Mouse (Mus musculus): ENCODE measurements around the gene Hpse. TPM values are rescaled to one million over a fixed set of nuclear protein-coding genes. Genes with fewer than 3 reads are reported as not detected.

The Hpse gene
- polyA plus RNA-seq, 1 experiment from 2014 or later, result 0.74 TPM

DNA sequence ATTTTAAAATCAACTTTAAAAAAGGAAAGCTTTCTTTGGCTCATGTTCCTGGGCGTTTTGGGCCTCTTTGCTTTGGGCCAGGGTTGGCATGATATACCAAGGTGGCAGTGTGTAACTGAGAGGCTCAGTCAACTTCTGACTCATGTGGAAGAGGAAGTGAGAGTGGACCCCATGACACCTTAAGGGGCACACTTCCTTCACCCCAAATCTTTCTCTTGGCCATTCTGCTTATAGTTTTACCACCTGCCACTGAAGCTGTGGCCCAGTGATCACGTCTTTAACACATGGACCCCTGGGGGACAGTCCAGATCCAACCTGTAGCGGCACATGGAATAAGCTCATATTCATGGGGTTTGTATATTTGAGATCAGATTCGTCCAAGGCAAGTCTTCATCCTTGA is 6.5 kb upstream of the Hpse start:
- H3K27ac ChIP-seq, result no peak overlapping the region
- no peak overlapping the region for H3K4me2 ChIP-seq
- H3K4me3 ChIP-seq, result no peak overlapping the region
- WGBS, result 80% methylated on average over 4 of the region's 4 CpGs
- no peak for ATAC-seq (ENCODE audit: low FRiP score)
- H3K9me3 ChIP-seq, result no peaks in the 10 kb centered on the region
- peaks cover 11% of the 10 kb centered on the region; the same call in 1 of the 2 replicates for H3K27me3 ChIP-seq
- H3K4me1 ChIP-seq (replicated peaks), result no peaks in the 10 kb centered on the region
- H3K9ac ChIP-seq, result no peak overlapping the region
- H3K36me3 ChIP-seq, result no peaks in the 10 kb centered on the region

DNA sequence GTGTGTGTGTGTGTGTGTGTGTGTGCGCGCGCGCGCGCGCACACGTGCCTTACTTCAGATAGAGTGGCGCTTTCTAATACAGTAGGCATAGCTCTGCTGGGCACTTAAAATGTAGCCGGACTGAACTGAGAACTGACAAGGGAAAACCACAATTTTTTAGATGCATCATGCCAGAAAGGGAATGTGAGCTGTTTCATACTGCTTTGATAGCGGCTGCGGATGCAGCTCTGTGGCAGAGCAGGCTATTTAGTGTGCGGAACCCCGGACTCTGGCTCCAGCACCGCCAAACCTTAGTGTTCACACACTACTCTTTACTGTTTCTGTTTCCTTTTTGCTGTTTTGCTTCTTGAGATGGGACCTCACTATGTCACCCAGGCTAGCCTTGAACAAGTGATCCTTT is 2.8 kb downstream of the Hpse start:
- Histone ChIP-seq H3K4me3 (no peak overlapping the region), H3K4me1 (replicated peaks) (peaks cover 17% of the 10 kb centered on the region), H3K36me3 (no peaks in the 10 kb centered on the region), H3K4me2 (no peak overlapping the region), H3K27ac (no peak overlapping the region), H3K27me3 (peaks cover 31% of the 10 kb centered on the region), H3K9me3 (no peaks in the 10 kb centered on the region), H3K9ac (no peak overlapping the region)
- no peak for ATAC-seq (ENCODE audit: low FRiP score)
- 94% methylated on average over 15 of the region's 15 CpGs for WGBS

- H3K9ac ChIP-seq, result no peak overlapping the region
- no peak overlapping the region for H3K4me2 ChIP-seq
- H3K9me3 ChIP-seq, result no peaks in the 10 kb centered on the region
- H3K4me3 ChIP-seq, result no peak overlapping the region
- H3K27ac ChIP-seq, result no peak overlapping the region
- no peaks in the 10 kb centered on the region for H3K27me3 ChIP-seq
- peaks cover 6% of the 10 kb centered on the region; the same call in 1 of the 2 replicates for H3K4me1 ChIP-seq (replicated peaks)
- H3K36me3 ChIP-seq, result no peaks in the 10 kb centered on the region
- WGBS, result 94% methylated on average over 6 of the region's 6 CpGs
- ATAC-seq (ENCODE audit: low FRiP score), result no peak
Observed at GRCm38 (mm10) chr5:100711219-100711618, 8.3 kb downstream of the Hpse start.

- no peak overlapping the region for H3K9ac ChIP-seq
- no peak overlapping the region for H3K4me3 ChIP-seq
- ATAC-seq (ENCODE audit: low FRiP score), result no peak
- WGBS, result 67% methylated on average over 2 of the region's 2 CpGs
- no peak overlapping the region for H3K4me2 ChIP-seq
- no peak overlapping the region for H3K27ac ChIP-seq
- H3K36me3 ChIP-seq, result no peaks in the 10 kb centered on the region
- H3K27me3 ChIP-seq, result no peaks in the 10 kb centered on the region
- H3K4me1 ChIP-seq (replicated peaks), result peaks cover 6% of the 10 kb centered on the region; the same call in 1 of the 2 replicates
- no peaks in the 10 kb centered on the region for H3K9me3 ChIP-seq
Observed at GRCm38 (mm10) chr5:100710012-100710411, 9.5 kb downstream of the Hpse start.

DNA sequence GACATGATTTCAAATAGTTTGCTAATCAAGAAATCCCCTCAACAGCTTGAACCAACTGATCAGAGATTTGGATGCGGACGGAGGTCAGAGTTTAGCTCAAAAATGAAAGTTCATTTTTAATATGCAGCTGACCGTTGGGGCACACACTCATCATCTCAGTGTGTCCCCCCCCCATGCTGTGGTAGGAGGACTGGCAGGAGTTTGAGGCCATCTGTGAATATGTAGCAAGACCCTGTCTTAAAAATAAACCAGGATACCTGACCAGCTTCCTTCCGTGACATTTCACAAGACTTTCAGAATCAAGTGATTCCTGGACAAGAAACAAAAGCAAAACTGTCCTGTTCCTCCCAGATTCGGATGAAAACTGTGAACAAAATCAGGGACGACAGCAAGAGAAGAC is 10.5 kb downstream of the Hpse start:
- ATAC-seq (ENCODE audit: low FRiP score), result no peak
- H3K4me2 ChIP-seq, result no peak overlapping the region
- H3K4me3 ChIP-seq, result no peak overlapping the region
- no peak overlapping the region for H3K9ac ChIP-seq
- H3K9me3 ChIP-seq, result no peaks in the 10 kb centered on the region
- H3K36me3 ChIP-seq, result no peaks in the 10 kb centered on the region
- no peaks in the 10 kb centered on the region for H3K27me3 ChIP-seq
- peaks cover 6% of the 10 kb centered on the region; the same call in 1 of the 2 replicates for H3K4me1 ChIP-seq (replicated peaks)
- H3K27ac ChIP-seq, result no peak overlapping the region
- WGBS, result 88% methylated on average over 6 of the region's 6 CpGs

- H3K4me1 ChIP-seq (replicated peaks), result peaks cover 6% of the 10 kb centered on the region; the same call in 1 of the 2 replicates
- no peaks in the 10 kb centered on the region for H3K36me3 ChIP-seq
- H3K27ac ChIP-seq, result no peak overlapping the region
- no peak for ATAC-seq (ENCODE audit: low FRiP score)
- H3K4me2 ChIP-seq, result no peak overlapping the region
- H3K9ac ChIP-seq, result no peak overlapping the region
- 34% methylated on average over 8 of the region's 8 CpGs for WGBS
- no peak overlapping the region for H3K4me3 ChIP-seq
- H3K9me3 ChIP-seq, result no peaks in the 10 kb centered on the region
- H3K27me3 ChIP-seq, result no peaks in the 10 kb centered on the region
Observed at GRCm38 (mm10) chr5:100706675-100707074, 12.8 kb downstream of the Hpse start.

DNA sequence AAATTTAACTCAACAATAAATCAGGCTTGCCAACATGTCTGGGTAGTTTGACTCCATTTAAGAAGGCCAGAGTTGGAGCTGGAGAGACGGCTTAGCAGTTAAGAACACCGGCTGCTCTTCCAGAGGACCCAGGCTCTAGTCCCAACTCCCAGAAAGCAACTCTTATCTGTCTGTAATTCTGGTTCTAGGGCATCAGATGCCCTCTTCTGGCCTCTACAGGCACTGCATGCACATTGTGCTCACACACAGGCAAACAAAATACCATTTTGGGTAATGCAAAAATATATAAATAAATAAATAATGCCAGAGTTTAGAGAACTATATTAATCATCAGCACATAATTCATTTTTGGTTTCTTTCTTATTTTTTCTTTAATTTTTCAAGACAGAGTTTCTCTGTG is 15.2 kb downstream of the Hpse start:
- ATAC-seq (ENCODE audit: low FRiP score), result no peak
- H3K27me3 ChIP-seq, result no peaks in the 10 kb centered on the region
- peaks cover 6% of the 10 kb centered on the region; the same call in 1 of the 2 replicates for H3K4me1 ChIP-seq (replicated peaks)
- no peaks in the 10 kb centered on the region for H3K9me3 ChIP-seq
- H3K9ac ChIP-seq, result no peak overlapping the region
- H3K27ac ChIP-seq, result no peak overlapping the region
- 96% methylated on average over 2 of the region's 2 CpGs for WGBS
- H3K4me2 ChIP-seq, result no peak overlapping the region
- H3K36me3 ChIP-seq, result no peaks in the 10 kb centered on the region
- H3K4me3 ChIP-seq, result no peak overlapping the region

GRCm38 (mm10) chr5:100702325-100702724 is 17.2 kb downstream of the Hpse start:
- Histone ChIP-seq H3K4me2 (no peak overlapping the region), H3K36me3 (no peaks in the 10 kb centered on the region), H3K27me3 (no peaks in the 10 kb centered on the region), H3K27ac (no peak overlapping the region), H3K9me3 (no peaks in the 10 kb centered on the region), H3K4me3 (no peak overlapping the region), H3K9ac (no peak overlapping the region), H3K4me1 (replicated peaks) (peaks cover 6% of the 10 kb centered on the region; the same call in 1 of the 2 replicates)
- ATAC-seq (ENCODE audit: low FRiP score), result no peak
- 95% methylated on average over 3 of the region's 3 CpGs for WGBS

GRCm38 (mm10) chr5:100700861-100701620 is 18.5 kb downstream of the Hpse start:
- Histone ChIP-seq H3K4me2 (no peak overlapping the region), H3K27me3 (no peaks in the 10 kb centered on the region), H3K9me3 (no peaks in the 10 kb centered on the region), H3K36me3 (no peaks in the 10 kb centered on the region), H3K4me1 (replicated peaks) (no peaks in the 10 kb centered on the region), H3K4me3 (no peak overlapping the region), H3K27ac (no peak overlapping the region), H3K9ac (no peak overlapping the region)
- 84% methylated on average over 13 of the region's 13 CpGs for WGBS
- ATAC-seq (ENCODE audit: low FRiP score), result no peak

DNA sequence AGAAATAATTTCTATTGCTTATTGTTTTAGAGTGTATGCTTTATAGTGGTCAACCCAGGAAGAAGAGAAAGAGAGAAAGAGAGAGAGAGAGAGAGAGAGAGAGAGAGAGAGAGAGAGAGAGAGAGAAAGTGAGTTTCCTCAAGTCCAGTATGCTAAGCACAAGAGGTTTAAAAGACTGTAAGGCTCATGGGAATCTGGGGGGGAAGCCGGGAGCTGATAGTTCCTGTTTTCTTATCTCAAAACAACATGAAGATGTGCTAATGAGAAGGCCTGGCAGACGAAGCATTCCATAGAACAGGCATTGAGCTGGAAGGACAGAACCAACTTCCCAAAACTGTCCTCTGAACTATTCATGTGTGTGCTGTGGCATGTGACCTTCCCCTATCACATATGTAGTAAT is 21.6 kb downstream of the Hpse start:
- 77% methylated on average over 2 of the region's 2 CpGs for WGBS
- no peaks in the 10 kb centered on the region for H3K9me3 ChIP-seq
- no peaks in the 10 kb centered on the region for H3K4me1 ChIP-seq (replicated peaks)
- H3K9ac ChIP-seq, result no peak overlapping the region
- H3K27ac ChIP-seq, result no peak overlapping the region
- H3K4me2 ChIP-seq, result no peak overlapping the region
- no peaks in the 10 kb centered on the region for H3K27me3 ChIP-seq
- ATAC-seq (ENCODE audit: low FRiP score), result no peak
- no peak overlapping the region for H3K4me3 ChIP-seq
- no peaks in the 10 kb centered on the region for H3K36me3 ChIP-seq

DNA sequence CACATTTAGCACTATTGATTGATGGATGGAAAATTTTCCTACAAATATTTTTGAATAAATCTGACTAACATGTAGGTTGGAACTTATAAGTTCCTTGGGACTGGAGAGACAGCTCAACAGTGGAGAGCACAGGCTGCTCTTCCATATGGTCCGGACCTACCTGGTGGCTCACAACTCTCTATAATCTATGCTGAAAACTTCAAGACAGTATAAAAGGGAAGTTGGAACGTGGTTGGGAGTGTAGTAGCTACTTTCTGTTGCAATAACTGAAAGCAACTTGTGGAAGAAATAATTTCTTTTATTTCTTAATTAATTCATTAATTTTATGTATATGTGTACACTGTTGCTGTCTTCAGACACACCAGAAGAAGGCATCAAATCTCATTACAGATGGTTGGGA is 22.1 kb downstream of the Hpse start:
- no peak overlapping the region for H3K4me3 ChIP-seq
- no peak overlapping the region for H3K9ac ChIP-seq
- H3K27me3 ChIP-seq, result no peaks in the 10 kb centered on the region
- H3K9me3 ChIP-seq, result no peaks in the 10 kb centered on the region
- 79% methylated on average over 2 of the region's 2 CpGs for WGBS
- no peak overlapping the region for H3K4me2 ChIP-seq
- no peak overlapping the region for H3K27ac ChIP-seq
- H3K36me3 ChIP-seq, result no peaks in the 10 kb centered on the region
- no peaks in the 10 kb centered on the region for H3K4me1 ChIP-seq (replicated peaks)
- ATAC-seq (ENCODE audit: low FRiP score), result no peak

- Histone ChIP-seq H3K9ac (no peak overlapping the region), H3K4me2 (no peak overlapping the region), H3K36me3 (no peaks in the 10 kb centered on the region), H3K4me1 (replicated peaks) (no peaks in the 10 kb centered on the region), H3K27ac (no peak overlapping the region), H3K4me3 (no peak overlapping the region), H3K27me3 (no peaks in the 10 kb centered on the region), H3K9me3 (no peaks in the 10 kb centered on the region)
- ATAC-seq (ENCODE audit: low FRiP score), result no peak
- 66% methylated on average over 4 of the region's 4 CpGs for WGBS
Observed at GRCm38 (mm10) chr5:100685631-100686030, 33.9 kb downstream of the Hpse start.

GRCm38 (mm10) chr5:100680542-100680933 is 39.0 kb downstream of the Hpse start:
- H3K9me3 ChIP-seq, result no peaks in the 10 kb centered on the region
- H3K4me1 ChIP-seq (replicated peaks), result no peaks in the 10 kb centered on the region
- no peak overlapping the region for H3K4me2 ChIP-seq
- H3K27me3 ChIP-seq, result no peaks in the 10 kb centered on the region
- H3K9ac ChIP-seq, result no peak overlapping the region
- H3K36me3 ChIP-seq, result no peaks in the 10 kb centered on the region
- WGBS, result 75% methylated on average over 6 of the region's 6 CpGs
- H3K4me3 ChIP-seq, result no peak overlapping the region
- H3K27ac ChIP-seq, result no peak overlapping the region
- ATAC-seq (ENCODE audit: low FRiP score), result no peak
